Mouse (Mus musculus) embryonic fibroblast, embryonic 13.5 days (primary cell): ENCODE data around the gene Ddx54.

ENCODE experiments used
- CTCF ChIP-seq: IDR thresholded peaks from 2 replicates; pipeline ENCODE4 v1.5.1; 2011; ENCODE audit warnings: mild to moderate bottlenecking, control low read depth, low read length, moderate library complexity, borderline replicate concordance; ENCODE audit not compliant: insufficient read depth
- POLR2A ChIP-seq: IDR thresholded peaks from 2 replicates; pipeline ENCODE4 v1.6.1; 2011; ENCODE audit warnings: low read depth, mild to moderate bottlenecking, control low read depth, low read length, moderate library complexity

DNA sequence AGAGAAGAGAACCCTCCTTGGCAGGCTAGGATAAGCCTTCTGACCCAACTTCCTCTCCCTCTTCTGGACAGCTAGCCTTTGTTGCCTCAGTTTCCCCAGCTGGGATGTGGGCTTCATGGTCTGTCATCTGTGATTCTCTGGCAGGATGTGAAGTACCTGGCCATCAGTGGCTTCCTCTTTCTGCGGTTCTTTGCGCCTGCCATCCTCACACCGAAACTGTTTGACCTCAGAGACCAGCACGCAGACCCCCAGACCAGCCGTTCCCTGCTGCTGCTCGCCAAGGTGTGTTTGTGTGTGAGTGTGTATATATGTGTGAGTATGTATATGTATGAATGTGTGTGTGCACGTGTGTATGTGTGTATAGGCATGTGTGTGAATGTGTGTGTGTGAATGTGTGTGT lies 57.6 kb downstream of the Ddx54 start:
- TF ChIP-seq CTCF = no peak
- TF ChIP-seq POLR2A = no peak
